Mouse (Mus musculus): ENCODE results near the gene Ccm2. TPM values are rescaled to one million over a fixed set of nuclear protein-coding genes. Genes with fewer than 3 reads are reported as not detected.

The Ccm2 gene
- polyA plus RNA-seq, 1 experiment from 2014 or later: 125 TPM

DNA sequence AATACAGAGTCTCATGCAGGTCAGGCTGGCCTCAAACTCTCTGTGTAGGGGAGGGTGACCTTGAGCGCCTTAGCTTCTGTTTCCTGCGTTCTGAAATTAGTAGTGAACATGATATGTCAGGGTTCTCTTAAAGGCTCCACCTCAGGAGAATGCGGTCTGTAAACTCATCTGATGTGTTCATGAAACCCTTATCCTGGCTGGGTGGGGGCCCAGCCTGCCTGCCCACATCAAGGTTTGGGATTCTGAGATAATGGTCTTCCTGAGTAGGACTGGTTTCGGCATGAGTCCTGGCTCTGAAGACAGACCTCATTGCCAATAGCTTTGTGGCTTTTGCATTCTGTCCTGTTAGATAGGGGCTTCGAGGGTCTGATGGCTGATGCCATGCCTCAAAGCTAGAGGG is 48.7 kb downstream of the Ccm2 start:
- Histone ChIP-seq H3K27ac (no peak overlapping the region), H3K4me1 (peaks cover 21% of the 10 kb centered on the region), H3K9me3 (replicated peaks) (no peaks in the 10 kb centered on the region), H3K36me3 (peaks cover 87% of the 10 kb centered on the region), H3K27me3 (ENCODE audit: low read depth, poor library complexity, severe bottlenecking) (no peaks in the 10 kb centered on the region), H3K4me3 (no peak overlapping the region)
- 95% methylated on average over 5 of the region's 5 CpGs for WGBS
- no peak for DNase-seq (ENCODE audit: low spot score)

DNA sequence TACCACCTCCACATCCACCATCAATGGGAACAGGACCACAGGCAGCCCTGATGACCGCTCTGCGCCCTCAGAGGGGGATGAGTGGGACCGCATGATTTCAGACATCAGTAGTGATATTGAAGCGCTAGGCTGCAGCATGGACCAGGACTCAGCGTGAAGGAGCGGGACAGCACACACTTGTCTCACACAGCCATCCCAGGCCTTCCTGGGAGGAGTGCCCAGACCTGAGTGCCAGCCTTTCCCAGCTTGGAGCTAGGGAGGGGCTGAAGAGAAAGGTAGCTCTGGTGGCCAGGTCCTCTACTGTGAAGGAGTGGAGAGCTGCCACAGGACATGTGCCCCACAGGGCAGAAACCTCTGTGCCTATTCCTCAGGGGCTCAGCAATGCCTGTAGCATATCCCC is 49.5 kb downstream of the Ccm2 start:
- DNase-seq (ENCODE audit: low spot score): no peak
- Histone ChIP-seq H3K27me3 (ENCODE audit: low read depth, poor library complexity, severe bottlenecking) (no peaks in the 10 kb centered on the region), H3K4me1 (peaks cover 21% of the 10 kb centered on the region), H3K27ac (no peak overlapping the region), H3K4me3 (no peak overlapping the region), H3K36me3 (peaks cover 79% of the 10 kb centered on the region), H3K9me3 (replicated peaks) (no peaks in the 10 kb centered on the region)
- WGBS: 93% methylated on average over 6 of the region's 6 CpGs

DNA sequence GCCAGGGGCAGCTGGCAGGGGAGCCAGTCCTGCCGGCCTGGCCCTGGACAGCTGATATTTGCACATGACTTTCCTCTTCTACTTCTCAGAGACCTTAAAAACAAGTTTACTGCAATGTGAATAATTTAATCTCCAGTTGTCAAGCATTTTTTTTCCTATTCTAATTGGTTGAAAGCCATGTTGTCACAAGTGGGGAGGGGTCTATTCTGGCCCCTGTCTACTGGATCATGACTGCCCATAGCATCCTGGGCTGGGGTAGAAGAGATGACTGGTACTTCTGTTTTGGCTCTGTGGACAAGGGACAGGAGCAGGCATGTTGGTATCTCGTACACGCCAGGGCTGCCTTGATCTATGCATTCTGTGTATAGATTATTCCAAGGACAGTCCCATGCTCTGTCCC is 49.9 kb downstream of the Ccm2 start:
- Histone ChIP-seq H3K4me1 (peaks cover 21% of the 10 kb centered on the region), H3K4me3 (no peak overlapping the region), H3K36me3 (peaks cover 75% of the 10 kb centered on the region), H3K27ac (no peak overlapping the region), H3K9me3 (replicated peaks) (no peaks in the 10 kb centered on the region), H3K27me3 (ENCODE audit: low read depth, poor library complexity, severe bottlenecking) (no peaks in the 10 kb centered on the region)
- no peak for DNase-seq (ENCODE audit: low spot score)
- 79% methylated on average over 3 of the region's 3 CpGs for WGBS

DNA sequence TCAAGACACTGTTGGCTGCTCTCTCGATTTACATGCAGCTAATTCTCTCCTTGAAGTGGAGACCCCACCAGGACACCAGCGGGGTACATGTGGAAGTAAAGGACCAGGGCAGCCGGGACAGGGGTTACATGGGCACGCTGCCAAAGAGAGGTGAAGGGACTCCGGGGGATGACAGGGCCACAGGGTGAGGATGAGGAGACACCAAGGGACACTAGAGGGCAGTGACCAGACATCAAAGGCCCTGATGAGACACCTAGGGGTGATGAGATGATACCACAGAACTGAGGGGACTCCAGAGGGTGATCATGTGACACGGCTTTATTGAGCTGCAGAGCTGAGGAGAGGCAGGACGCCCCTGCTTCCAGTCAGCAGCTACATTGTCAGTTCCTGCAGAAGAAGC is 50.8 kb downstream of the Ccm2 start:
- H3K27ac ChIP-seq: no peak overlapping the region
- H3K4me1 ChIP-seq: peaks cover 21% of the 10 kb centered on the region
- peaks cover 65% of the 10 kb centered on the region for H3K36me3 ChIP-seq
- no peak overlapping the region for H3K4me3 ChIP-seq
- DNase-seq (ENCODE audit: low spot score): no peak
- 80% methylated on average over 7 of the region's 7 CpGs for WGBS
- H3K9me3 ChIP-seq (replicated peaks): no peaks in the 10 kb centered on the region
- 0 out of 2 replicates have a peak, but pooled peaks cover 5% of the 10 kb centered on the region for H3K27me3 ChIP-seq (ENCODE audit: low read depth, poor library complexity, severe bottlenecking)

DNA sequence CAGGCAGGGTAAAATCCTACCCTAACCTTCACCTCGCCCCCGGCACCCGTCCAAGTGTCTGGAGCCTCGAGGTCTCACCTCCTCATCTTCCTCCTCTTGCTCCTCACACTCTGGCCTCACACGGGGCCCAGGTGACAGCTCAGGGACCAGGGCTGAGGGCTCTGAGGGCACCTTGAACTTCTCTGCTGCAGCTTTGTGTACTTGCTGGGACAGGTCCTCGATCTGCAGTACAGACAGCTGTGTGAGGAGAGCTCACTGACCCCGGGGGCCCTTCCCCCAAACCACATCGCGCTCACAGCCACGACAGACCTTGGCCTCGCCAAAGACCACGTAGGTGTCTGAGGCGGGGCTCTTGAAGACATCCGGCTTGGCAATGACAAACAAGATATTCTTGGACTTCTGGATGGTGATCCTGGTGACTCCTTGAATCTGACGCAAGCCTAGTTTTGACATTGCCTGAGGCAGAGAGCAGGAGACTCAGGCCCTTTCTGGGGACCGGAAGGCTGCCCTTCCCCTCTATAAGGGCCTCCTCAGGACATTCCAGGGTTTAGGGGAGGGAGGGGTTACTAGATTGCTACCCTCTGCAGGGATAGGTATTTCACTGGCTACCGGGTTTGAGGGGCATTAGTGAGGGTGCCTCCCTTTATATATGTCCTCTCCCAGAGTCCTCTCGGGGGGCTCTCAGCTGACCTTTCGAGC is 51.7 kb downstream of the Ccm2 start:
- Histone ChIP-seq H3K4me3 (no peak overlapping the region), H3K27me3 (ENCODE audit: low read depth, poor library complexity, severe bottlenecking) (peaks cover 12% of the 10 kb centered on the region), H3K4me1 (peaks cover 21% of the 10 kb centered on the region), H3K36me3 (peaks cover 57% of the 10 kb centered on the region), H3K9me3 (replicated peaks) (no peaks in the 10 kb centered on the region), H3K27ac (peak overlapping the region; percentile 31; the same call in 1 of the 2 replicates)
- no peak for DNase-seq (ENCODE audit: low spot score)
- 55% methylated on average over 19 of the region's 19 CpGs for WGBS

DNA sequence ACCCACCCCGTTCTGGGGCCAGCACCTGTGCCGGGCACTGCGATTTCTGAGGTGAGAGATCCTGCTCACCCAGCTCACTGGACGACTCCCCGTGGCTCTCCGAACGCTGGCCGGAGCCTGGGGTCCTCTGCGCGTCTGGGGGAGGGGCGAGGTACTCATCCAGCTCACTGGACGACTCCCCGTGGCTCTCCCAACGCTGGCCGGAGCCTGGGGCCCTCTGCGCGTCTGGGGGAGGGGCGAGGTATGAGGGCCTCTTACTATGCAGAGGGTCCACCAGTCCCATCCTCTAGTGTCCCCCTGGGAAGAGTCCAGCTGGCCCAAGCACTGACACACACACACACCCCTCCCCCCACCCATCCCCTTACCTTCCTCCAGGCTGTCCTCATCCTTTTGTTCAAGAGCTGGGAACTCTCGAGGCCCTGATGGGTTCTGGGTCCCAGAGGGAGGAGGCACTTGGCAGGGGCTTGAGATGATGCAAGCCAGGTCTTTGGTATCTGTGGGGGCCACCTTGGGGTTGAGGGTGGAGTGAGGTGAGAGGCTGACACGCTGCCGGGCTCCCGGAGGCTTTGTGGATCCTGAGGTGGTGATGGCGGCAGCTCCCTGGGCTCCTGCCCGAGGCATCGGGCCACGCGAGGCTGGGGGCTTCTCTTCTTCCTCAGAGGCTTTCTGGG is 52.5 kb downstream of the Ccm2 start:
- Histone ChIP-seq H3K36me3 (peaks cover 49% of the 10 kb centered on the region), H3K4me1 (peaks cover 26% of the 10 kb centered on the region), H3K4me3 (no peak overlapping the region), H3K27ac (peak overlapping the region; percentile 31), H3K9me3 (replicated peaks) (no peaks in the 10 kb centered on the region), H3K27me3 (ENCODE audit: low read depth, poor library complexity, severe bottlenecking) (peaks cover 20% of the 10 kb centered on the region)
- DNase-seq (ENCODE audit: low spot score): no peak
- 19% methylated on average over 27 of the region's 27 CpGs for WGBS

DNA sequence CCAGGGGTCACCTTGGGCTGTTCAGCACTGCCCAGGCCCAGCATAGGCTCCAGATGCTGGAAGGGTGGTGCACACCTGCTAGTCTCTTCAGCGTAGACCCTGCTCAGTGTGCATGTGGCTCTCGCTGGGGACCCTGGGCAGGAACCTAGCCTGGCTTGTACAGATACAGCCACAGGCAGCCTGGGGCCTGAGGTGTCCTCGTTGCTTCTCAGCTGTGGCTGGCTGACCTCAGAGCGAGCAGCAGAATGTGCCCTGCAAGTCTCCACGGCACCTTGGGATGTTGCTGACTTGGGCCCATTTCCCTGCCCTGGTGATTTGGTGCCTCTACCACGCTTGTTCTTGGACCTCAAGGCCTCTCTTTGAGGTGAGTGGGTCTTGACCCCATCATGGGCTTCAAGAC is 53.1 kb downstream of the Ccm2 start:
- H3K4me3 ChIP-seq: no peak overlapping the region
- DNase-seq (ENCODE audit: low spot score): no peak
- H3K9me3 ChIP-seq (replicated peaks): no peaks in the 10 kb centered on the region
- peaks cover 42% of the 10 kb centered on the region for H3K36me3 ChIP-seq
- peaks cover 27% of the 10 kb centered on the region for H3K27me3 ChIP-seq (ENCODE audit: low read depth, poor library complexity, severe bottlenecking)
- H3K4me1 ChIP-seq: peaks cover 27% of the 10 kb centered on the region
- H3K27ac ChIP-seq: no peak overlapping the region; the same call in 1 of the 2 replicates
- 83% methylated on average over 6 of the region's 6 CpGs for WGBS

DNA sequence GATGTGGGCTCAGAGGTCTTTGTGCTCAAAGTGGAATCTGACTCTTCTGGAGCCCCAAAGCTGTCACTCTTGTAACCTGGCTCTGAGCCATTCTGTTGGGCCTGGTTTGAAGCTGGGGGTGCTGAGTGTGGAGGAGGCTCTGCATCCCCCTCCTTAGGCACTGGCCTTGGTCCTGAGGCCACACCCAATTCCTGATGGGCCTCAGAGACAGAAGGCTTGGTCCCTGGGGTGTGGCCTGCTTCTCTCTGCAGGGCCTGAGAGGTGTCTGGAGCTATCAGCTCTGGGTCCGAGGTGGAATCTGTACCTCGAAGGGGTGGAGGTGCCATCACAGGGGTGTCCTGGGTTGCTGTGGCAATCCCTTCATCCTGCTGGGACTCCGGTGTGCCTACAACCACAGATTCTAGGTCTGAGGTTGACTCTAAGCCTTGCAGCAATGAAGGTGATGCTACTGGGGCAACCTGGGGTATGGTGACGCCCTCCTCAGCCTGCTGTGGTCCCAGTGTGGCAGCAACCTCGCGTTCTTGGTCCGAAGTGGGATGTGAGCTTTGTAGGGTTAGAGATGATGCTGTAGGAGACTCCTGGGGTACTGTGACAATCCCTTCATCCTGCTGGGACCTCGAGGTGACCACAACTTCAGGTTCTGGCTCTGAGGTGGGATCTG is 53.7 kb downstream of the Ccm2 start:
- WGBS: 84% methylated on average over 8 of the region's 8 CpGs
- H3K27ac ChIP-seq: no peak overlapping the region

DNA sequence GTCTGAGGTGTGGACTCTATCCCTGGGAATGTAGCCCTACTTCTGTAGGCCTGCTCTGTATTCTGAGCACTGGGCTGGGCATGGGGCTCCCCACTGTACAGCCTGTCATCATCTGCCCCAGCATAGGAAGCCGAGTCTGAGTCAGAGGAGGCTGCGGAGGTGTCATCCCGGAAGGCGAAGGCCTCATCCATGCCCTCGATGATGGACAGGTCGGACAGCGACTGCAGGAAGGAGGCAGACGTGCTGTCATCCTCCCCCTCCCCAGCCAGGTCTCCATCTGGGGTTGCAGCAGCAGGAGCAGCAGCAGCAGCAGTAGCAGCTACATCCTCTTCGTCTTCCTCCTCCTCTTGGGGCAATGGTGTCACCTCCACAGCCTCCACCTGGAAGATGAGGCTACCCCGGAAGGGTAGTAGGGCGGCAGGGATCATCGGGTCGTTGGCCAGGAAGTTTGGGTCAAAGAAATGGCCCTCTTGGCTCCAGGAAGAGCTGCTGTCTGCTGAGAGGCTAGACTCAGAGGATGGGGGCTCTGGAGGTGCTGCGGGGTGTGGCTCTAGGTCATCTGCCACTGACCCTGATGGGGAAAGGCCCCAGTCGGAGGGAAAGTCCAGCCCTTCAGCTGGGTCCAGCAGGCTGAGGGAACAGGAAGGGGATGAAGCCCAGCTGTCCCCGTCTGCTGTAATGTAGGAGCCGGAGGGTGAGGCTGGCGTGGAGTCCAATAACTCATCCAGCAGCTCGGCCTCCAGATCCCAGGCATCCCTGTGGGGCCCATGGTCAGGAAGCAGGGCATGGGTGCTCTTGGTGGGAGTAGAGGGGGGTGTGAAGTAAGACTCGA is 55.2 kb downstream of the Ccm2 start:
- no peaks in the 10 kb centered on the region for H3K9me3 ChIP-seq (replicated peaks)
- peaks cover 40% of the 10 kb centered on the region for H3K4me1 ChIP-seq
- H3K27me3 ChIP-seq (ENCODE audit: low read depth, poor library complexity, severe bottlenecking): peaks cover 47% of the 10 kb centered on the region
- DNase-seq (ENCODE audit: low spot score): no peak
- H3K4me3 ChIP-seq: no peak overlapping the region
- H3K36me3 ChIP-seq: peaks cover 22% of the 10 kb centered on the region
- WGBS: 73% methylated on average over 20 of the region's 20 CpGs
- no peak overlapping the region for H3K27ac ChIP-seq

More for the DNA sequence above, 53.7 kb downstream of the Ccm2 start:
- Histone ChIP-seq H3K9me3 (replicated peaks) (no peaks in the 10 kb centered on the region), H3K4me1 (peaks cover 32% of the 10 kb centered on the region), H3K36me3 (peaks cover 37% of the 10 kb centered on the region), H3K4me3 (no peak overlapping the region), H3K27me3 (ENCODE audit: low read depth, poor library complexity, severe bottlenecking) (peaks cover 33% of the 10 kb centered on the region)
- no peak for DNase-seq (ENCODE audit: low spot score)

DNA sequence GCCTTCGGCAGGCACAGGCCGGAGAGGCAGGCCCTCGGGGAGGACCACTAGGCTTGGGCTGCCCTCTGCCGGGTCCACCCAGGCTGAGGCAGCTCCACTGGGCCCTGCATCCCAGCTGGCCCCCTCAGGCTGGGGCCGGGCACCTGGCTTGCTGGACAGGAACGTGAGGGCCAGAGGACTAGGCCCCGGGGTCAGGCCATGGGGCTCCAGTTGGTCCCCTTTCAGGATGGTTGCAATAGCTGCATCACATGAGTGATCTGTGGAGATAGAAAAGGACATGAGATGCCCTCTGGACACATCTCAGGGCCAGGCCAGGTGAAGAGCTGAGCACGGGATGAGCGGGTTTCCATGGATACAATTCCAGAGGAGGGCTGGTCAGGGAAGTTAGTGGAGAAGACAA is 56.0 kb downstream of the Ccm2 start:
- H3K4me1 ChIP-seq: peaks cover 40% of the 10 kb centered on the region
- H3K4me3 ChIP-seq: no peak overlapping the region
- 83% methylated on average over 9 of the region's 9 CpGs for WGBS
- DNase-seq (ENCODE audit: low spot score): no peak
- H3K27me3 ChIP-seq (ENCODE audit: low read depth, poor library complexity, severe bottlenecking): peaks cover 54% of the 10 kb centered on the region
- no peak overlapping the region for H3K27ac ChIP-seq
- H3K9me3 ChIP-seq (replicated peaks): no peaks in the 10 kb centered on the region
- H3K36me3 ChIP-seq: peaks cover 14% of the 10 kb centered on the region

DNA sequence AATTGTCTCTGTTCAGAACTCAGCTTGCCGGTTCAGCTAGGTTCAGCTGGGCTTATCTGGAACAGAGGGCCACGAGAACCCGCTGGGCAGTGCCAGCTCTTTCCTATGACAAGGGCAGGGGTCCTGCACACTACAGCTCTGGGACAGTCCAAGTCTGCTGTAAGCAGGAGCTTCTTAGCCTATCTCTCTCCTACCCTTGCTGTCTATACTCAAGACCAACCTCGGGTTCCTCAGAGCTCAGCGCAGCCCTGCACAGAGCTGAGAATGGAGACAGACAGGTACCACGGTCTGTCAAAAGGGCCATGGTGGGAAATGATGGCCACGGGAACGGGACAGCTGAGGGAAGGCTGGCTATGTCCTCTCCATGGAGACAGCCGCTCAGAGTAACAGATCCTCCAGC is 56.5 kb downstream of the Ccm2 start:
- DNase-seq (ENCODE audit: low spot score): no peak
- no peaks in the 10 kb centered on the region for H3K9me3 ChIP-seq (replicated peaks)
- H3K4me1 ChIP-seq: peaks cover 37% of the 10 kb centered on the region
- no peak overlapping the region for H3K27ac ChIP-seq
- H3K27me3 ChIP-seq (ENCODE audit: low read depth, poor library complexity, severe bottlenecking): peaks cover 54% of the 10 kb centered on the region
- peaks cover 8% of the 10 kb centered on the region for H3K36me3 ChIP-seq
- H3K4me3 ChIP-seq: no peak overlapping the region
- WGBS: 88% methylated on average over 9 of the region's 9 CpGs

DNA sequence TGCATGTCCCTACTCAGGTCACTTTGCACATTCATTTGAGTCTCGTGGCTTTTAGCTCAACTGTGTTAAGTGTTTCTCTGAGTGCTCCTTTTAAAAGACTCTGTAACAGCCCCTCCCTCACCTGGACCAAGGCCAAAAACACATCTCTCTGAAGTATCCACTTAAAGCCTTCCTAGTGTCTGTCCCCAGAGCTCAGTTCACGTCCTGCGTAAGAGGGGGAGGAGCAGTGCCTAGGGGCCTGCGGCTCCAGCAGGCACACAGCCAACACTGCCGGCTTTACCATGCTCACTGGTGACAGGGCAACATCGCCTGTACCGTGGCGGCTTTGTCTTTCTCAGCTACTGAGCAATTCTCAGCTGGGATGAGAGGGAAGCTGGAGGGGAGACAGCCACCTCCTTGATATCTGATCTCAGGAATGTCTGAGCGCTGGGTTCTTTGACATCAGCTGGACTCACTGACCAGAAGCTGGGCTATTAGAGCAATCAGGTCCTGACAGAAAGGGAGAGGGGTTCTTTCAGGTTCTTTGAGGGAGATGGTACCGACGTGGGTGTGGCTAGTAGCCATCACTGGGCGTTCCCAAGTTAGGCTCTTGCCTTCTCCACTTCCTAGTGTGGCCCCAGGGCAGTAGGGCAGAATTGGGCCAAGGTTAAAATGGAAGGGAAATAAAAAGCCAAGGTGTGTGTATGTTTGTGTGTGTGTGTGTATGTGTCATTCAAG is 57.4 kb downstream of the Ccm2 start:
- Histone ChIP-seq H3K9me3 (replicated peaks) (no peaks in the 10 kb centered on the region), H3K4me1 (peaks cover 28% of the 10 kb centered on the region), H3K27ac (no peak overlapping the region), H3K4me3 (no peak overlapping the region), H3K36me3 (peaks cover under 1% of the 10 kb centered on the region; the same call in 1 of the 2 replicates), H3K27me3 (ENCODE audit: low read depth, poor library complexity, severe bottlenecking) (peaks cover 54% of the 10 kb centered on the region)
- no peak for DNase-seq (ENCODE audit: low spot score)
- WGBS: 33% methylated on average over 12 of the region's 12 CpGs

All from limb, embryonic 10.5 days (tissue).